Mouse (Mus musculus) forebrain, embryonic 15.5 days (tissue): ENCODE data around the gene Gabarapl2. TPM values are rescaled to one million over a fixed set of nuclear protein-coding genes. Genes with fewer than 3 reads are reported as not detected.
A peak's percentile ranks its signal among the peaks of the same experiment; 100 is the strongest.

Experiments
- ATAC-seq: fragments of 200-750 bp; cut with Nextera tagmentation; replicated peaks from 2 replicates; pipeline ENCODE4 v1.8.0; 2017; ENCODE audit warnings: mild to moderate bottlenecking, moderate TSS enrichment, moderate library complexity
- H3K27ac ChIP-seq: fragments of 300-500 bp; sonication (generic); replicated peaks from 2 replicates; pipeline ENCODE4 v1.5.1; 2015; ENCODE audit warnings: mild to moderate bottlenecking, inconsistent platforms
- H3K27me3 ChIP-seq: fragments of 300-500 bp; sonication (generic); 2 replicates; pipeline ENCODE4 v1.6.1; 2015; ENCODE audit warnings: inconsistent platforms
- H3K36me3 ChIP-seq: fragments of 300-500 bp; sonication (generic); 2 replicates; pipeline ENCODE4 v1.6.1; 2015; ENCODE audit warnings: mild to moderate bottlenecking, inconsistent platforms
- H3K4me1 ChIP-seq: fragments of 300-500 bp; sonication (generic); 2 replicates; pipeline ENCODE4 v1.6.1; 2015; ENCODE audit warnings: inconsistent platforms
- H3K4me2 ChIP-seq: fragments of 300-500 bp; sonication (generic); replicated peaks from 2 replicates; pipeline ENCODE4 v1.6.1; 2015; ENCODE audit warnings: mild to moderate bottlenecking, inconsistent platforms
- H3K4me3 ChIP-seq: fragments of 300-500 bp; sonication (generic); 2 replicates; pipeline ENCODE4 v1.5.1; 2015; ENCODE audit warnings: mild to moderate bottlenecking, inconsistent platforms
- H3K9ac ChIP-seq: fragments of 300-500 bp; sonication (generic); replicated peaks from 2 replicates; pipeline ENCODE4 v1.6.1; 2015; ENCODE audit warnings: mild to moderate bottlenecking, inconsistent platforms
- H3K9me3 ChIP-seq: fragments of 300-500 bp; sonication (generic); 2 replicates; pipeline ENCODE4 v1.6.1; 2016; ENCODE audit warnings: inconsistent platforms
- WGBS: fragments of 180-500 bp; shearing (Covaris S2); methylation state at CpG from one replicate; pipeline ENCODE4 v1.1.7; 2015; ENCODE audit warnings: mixed read lengths; 5-methylcytosine and 5-hydroxymethylcytosine counted together
- polyA plus RNA-seq: library from polyadenylated mRNA; unstranded; fragments of >200 nt; fragmentation: Nextera tagmentation; extraction: Ambion mirVana; gene quantifications from 2 replicates; pipeline ENCODE4 v1.2.1, GENCODE M21; 2015

The Gabarapl2 gene
- polyA plus RNA-seq, 1 experiment from 2014 or later, result 504 TPM

GRCm38 (mm10) chr8:111982116-111982515, 41.6 kb downstream of the Gabarapl2 start:
- ATAC-seq, result no peak
- H3K27ac ChIP-seq, result no peak overlapping the region
- no peaks in the 10 kb centered on the region for H3K9me3 ChIP-seq
- H3K36me3 ChIP-seq, result peaks cover 22% of the 10 kb centered on the region; the same call in 1 of the 2 replicates
- H3K4me1 ChIP-seq, result no peaks in the 10 kb centered on the region
- H3K4me2 ChIP-seq, result no peak overlapping the region
- no peaks in the 10 kb centered on the region for H3K27me3 ChIP-seq
- WGBS, result 80% methylated on average over 7 of the region's 7 CpGs
- H3K9ac ChIP-seq, result no peak overlapping the region
- no peak overlapping the region for H3K4me3 ChIP-seq

DNA sequence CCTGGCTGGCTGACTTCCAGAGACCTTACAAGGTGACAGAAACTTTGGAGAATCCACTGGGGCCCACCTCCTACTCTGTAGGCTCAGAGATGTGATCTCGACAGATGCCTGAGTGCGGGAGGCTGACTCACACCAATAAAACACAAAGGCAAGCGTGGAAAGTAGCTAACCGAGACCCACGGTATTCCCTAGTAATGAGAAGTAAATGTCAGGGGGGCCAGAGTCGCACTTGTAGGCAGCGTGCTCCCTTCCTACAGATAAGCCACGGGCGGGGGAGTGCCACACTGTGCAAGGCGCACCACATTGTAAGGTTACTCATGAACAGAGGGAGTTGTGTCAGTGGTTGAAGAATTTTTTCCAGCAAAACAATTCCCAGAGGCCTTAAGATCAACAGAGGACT, 44.0 kb downstream of the Gabarapl2 start:
- ATAC-seq, result no peak
- no peaks in the 10 kb centered on the region for H3K27me3 ChIP-seq
- H3K4me1 ChIP-seq, result no peaks in the 10 kb centered on the region
- H3K9ac ChIP-seq, result no peak overlapping the region
- no peak overlapping the region for H3K4me3 ChIP-seq
- no peak overlapping the region for H3K4me2 ChIP-seq
- 89% methylated on average over 10 of the region's 10 CpGs for WGBS
- no peaks in the 10 kb centered on the region for H3K9me3 ChIP-seq
- H3K36me3 ChIP-seq, result peaks cover 33% of the 10 kb centered on the region; the same call in 1 of the 2 replicates
- no peak overlapping the region for H3K27ac ChIP-seq

GRCm38 (mm10) chr8:111989911-111990310, 49.4 kb downstream of the Gabarapl2 start:
- no peaks in the 10 kb centered on the region for H3K9me3 ChIP-seq
- H3K4me2 ChIP-seq, result no peak overlapping the region
- H3K4me1 ChIP-seq, result peaks cover 11% of the 10 kb centered on the region
- 17% methylated on average over 7 of the region's 7 CpGs for WGBS
- H3K36me3 ChIP-seq, result peaks cover 44% of the 10 kb centered on the region
- ATAC-seq, result no peak
- no peaks in the 10 kb centered on the region for H3K27me3 ChIP-seq
- H3K27ac ChIP-seq, result no peak overlapping the region
- H3K4me3 ChIP-seq, result no peak overlapping the region
- H3K9ac ChIP-seq, result no peak overlapping the region

DNA sequence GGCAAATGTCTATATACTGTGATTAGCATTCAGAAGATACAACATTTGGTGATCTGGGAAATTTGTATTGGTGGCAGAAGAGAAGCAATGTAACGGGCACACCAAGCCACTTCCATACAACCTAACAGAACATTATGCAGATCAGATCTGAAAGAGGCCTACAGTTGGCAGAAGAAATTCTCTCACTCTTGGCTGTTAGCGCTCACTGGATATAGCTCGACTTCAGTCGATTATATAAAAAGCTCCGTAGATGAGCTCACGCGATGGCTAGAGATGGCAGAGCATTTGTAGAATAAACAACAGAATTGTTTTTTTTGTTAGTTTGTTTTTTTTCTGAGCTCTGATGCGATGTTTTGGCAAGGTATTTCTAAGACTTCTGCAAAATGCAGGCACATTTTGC, 50.8 kb downstream of the Gabarapl2 start:
- peak overlapping the region; percentile 68 for H3K9ac ChIP-seq
- peaks cover 11% of the 10 kb centered on the region for H3K4me1 ChIP-seq
- peak overlapping the region; percentile 67 for H3K4me2 ChIP-seq
- no peak overlapping the region for H3K27ac ChIP-seq
- 60% methylated on average over 8 of the region's 8 CpGs for WGBS
- no peak for ATAC-seq
- peaks cover 46% of the 10 kb centered on the region for H3K36me3 ChIP-seq
- peak overlapping the region; percentile 60 for H3K4me3 ChIP-seq
- no peaks in the 10 kb centered on the region for H3K27me3 ChIP-seq
- no peaks in the 10 kb centered on the region for H3K9me3 ChIP-seq

DNA sequence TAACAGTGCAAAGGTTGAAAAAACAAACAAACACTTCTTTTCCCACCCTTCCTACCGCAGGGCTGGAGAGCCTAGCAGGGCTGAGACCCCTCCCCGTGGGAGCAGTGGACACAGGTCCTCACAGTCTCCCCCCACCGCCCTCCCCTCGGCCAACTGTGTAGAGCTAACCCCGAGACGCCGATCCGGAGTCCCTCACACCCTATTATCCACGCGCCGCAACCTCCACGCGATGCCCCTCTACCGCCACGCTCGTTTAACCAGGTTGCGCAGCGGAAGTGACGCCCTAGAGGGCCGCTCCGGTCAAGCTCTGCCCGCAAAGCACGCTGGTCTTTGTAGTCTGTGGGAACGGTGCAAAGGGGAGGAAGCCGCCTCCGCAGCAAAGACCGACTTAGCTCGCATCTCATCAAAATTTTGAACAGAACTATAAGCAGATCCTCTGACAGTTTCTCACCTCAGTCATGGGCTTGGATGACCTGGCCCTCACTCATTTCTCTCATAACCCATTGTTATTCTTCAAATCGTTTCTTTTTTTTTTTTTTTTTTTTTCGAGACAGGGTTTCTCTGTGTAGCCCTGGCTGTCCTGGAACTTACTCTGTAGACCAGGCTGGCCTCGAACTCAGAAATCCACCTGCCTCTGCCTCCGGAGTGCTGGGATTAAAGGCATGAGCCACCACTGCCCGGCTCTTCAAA, 51.7 kb downstream of the Gabarapl2 start, which contains the start of gene Adat1:
Gene Adat1 (minus strand): TSS at position 290 of the 690 bp plus-strand sequence.
- no peak within 1 kb of the TSS for H3K27ac ChIP-seq
- WGBS, result 6% methylated on average over 33 of the region's 33 CpGs

DNA sequence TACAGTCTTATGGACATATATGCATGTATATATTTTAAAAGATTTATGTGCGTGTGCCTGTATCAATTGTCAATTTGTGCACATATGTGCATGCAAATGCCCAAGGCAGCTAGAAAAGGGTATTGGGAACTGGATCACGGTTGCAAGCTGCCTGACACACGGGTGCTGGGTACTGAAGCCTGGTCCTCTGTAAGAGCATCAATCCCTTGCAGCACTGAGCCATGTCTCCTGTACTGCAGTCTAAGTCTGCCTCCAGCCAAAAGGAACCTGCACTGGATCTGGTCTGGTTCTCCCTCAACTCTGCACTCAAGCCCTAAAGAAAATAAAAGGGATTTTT, 52.2 kb downstream of the Gabarapl2 start:
- H3K9ac ChIP-seq, result peak overlapping the region; percentile 68; the same call in 1 of the 2 replicates
- no peaks in the 10 kb centered on the region for H3K9me3 ChIP-seq
- H3K4me2 ChIP-seq, result peak overlapping the region; percentile 67
- ATAC-seq, result no peak
- peaks cover 11% of the 10 kb centered on the region for H3K4me1 ChIP-seq
- WGBS, result 73% methylated on average over 3 of the region's 3 CpGs
- H3K4me3 ChIP-seq, result 0 out of 2 replicates have a peak overlapping the region, but pooled peaks have one; percentile 60
- H3K27ac ChIP-seq, result no peak overlapping the region
- peaks cover 52% of the 10 kb centered on the region for H3K36me3 ChIP-seq
- H3K27me3 ChIP-seq, result no peaks in the 10 kb centered on the region

More for the DNA sequence above, 51.7 kb downstream of the Gabarapl2 start, which contains the start of gene Adat1:
- H3K36me3 ChIP-seq, result peaks cover 51% of the 10 kb centered on the region
- ATAC-seq, result peak; percentile 97
- peak within 1 kb of the TSS; percentile 68 for H3K9ac ChIP-seq
- H3K9me3 ChIP-seq, result no peaks in the 10 kb centered on the region
- H3K27me3 ChIP-seq, result no peaks in the 10 kb centered on the region
- peak within 1 kb of the TSS; percentile 67 for H3K4me2 ChIP-seq
- peaks cover 11% of the 10 kb centered on the region for H3K4me1 ChIP-seq
- peak within 1 kb of the TSS; percentile 60 for H3K4me3 ChIP-seq

Other genes with a start within 250 kb of the Gabarapl2 start
- gene Ctrb1, start 249.7 kb upstream of the Gabarapl2 start, polyA plus RNA-seq, result not detected in 2 replicates
- 51.8 and 55.1 TPM in 2 replicates for gene Bcar1, start 196.9 kb upstream of the Gabarapl2 start, polyA plus RNA-seq
- gene Cfdp1, start 86.4 kb upstream of the Gabarapl2 start, polyA plus RNA-seq, result 173 and 181 TPM in 2 replicates
- 4.2 and 4.3 TPM in 2 replicates for gene Tmem170, start 64.0 kb upstream of the Gabarapl2 start, polyA plus RNA-seq
- 2.7 and 2.8 TPM in 2 replicates for gene Chst5, start 30.3 kb upstream of the Gabarapl2 start, polyA plus RNA-seq
- gene Tmem231, start 6.8 kb upstream of the Gabarapl2 start, polyA plus RNA-seq, result 14.6 and 16.6 TPM in 2 replicates
- gene Adat1, start 51.6 kb downstream of the Gabarapl2 start, polyA plus RNA-seq, result 9.3 and 9.8 TPM in 2 replicates
- 178 and 179 TPM in 2 replicates for gene Kars, start 70.6 kb downstream of the Gabarapl2 start, polyA plus RNA-seq
- 53.6 and 56.2 TPM in 2 replicates for gene Terf2ip, start 70.7 kb downstream of the Gabarapl2 start, polyA plus RNA-seq
- gene Gm6793, start 74.3 kb downstream of the Gabarapl2 start, polyA plus RNA-seq, result 0.20 and 0.80 TPM in 2 replicates